Mouse (Mus musculus) kidney, adult 2 months (tissue): Measurements from ENCODE around the gene Tmem176a. TPM values are rescaled to one million over a fixed set of nuclear protein-coding genes. Genes with fewer than 3 reads are reported as not detected.
"Not testable (repeated sequence)": the region's sequence is repeated elsewhere in the genome, so short reads cannot be mapped to it uniquely, and the experiment has no call there.

ENCODE experiments used
- DNase-seq: peaks from one replicate; pipeline ENCODE4 v3.0.0; 2021
- H3K27ac ChIP-seq: fragments of 200-500 bp; 2 replicates; pipeline ENCODE4 v1.5.1; 2012; ENCODE audit warnings: low read depth, low read length, control low read depth, inconsistent platforms; ENCODE audit not compliant: insufficient read depth
- H3K27me3 ChIP-seq: fragments of 200-500 bp; replicated peaks from 2 replicates; pipeline ENCODE4 v1.6.1; 2012; ENCODE audit warnings: mild to moderate bottlenecking, moderate library complexity, low read length, inconsistent platforms; ENCODE audit not compliant: control insufficient read depth, insufficient read depth
- H3K36me3 ChIP-seq: fragments of 200-500 bp; 2 replicates; pipeline ENCODE4 v1.6.1; 2012; ENCODE audit warnings: mild to moderate bottlenecking, moderate library complexity, low read length, inconsistent platforms; ENCODE audit not compliant: control insufficient read depth, insufficient read depth
- H3K4me1 ChIP-seq: fragments of 200-500 bp; 2 replicates; pipeline ENCODE4 v1.6.1; 2011; ENCODE audit warnings: low read length; ENCODE audit not compliant: control insufficient read depth, insufficient read depth
- H3K4me3 ChIP-seq: fragments of 200-500 bp; 2 replicates; pipeline ENCODE4 v1.5.1; 2011; ENCODE audit warnings: mild to moderate bottlenecking, low read depth, low read length, control low read depth; ENCODE audit not compliant: insufficient read depth
- CTCF ChIP-seq: fragments of 200-500 bp; conservative IDR thresholded peaks from 2 replicates; pipeline ENCODE4 v1.5.1; 2011; ENCODE audit warnings: low read depth, mild to moderate bottlenecking, control low read depth, low read length, moderate library complexity, mixed read lengths; ENCODE audit not compliant: insufficient read depth, insufficient read length
- POLR2A ChIP-seq: fragments of 200-500 bp; IDR thresholded peaks from one replicate; pipeline ENCODE4 v1.6.1; 2011; ENCODE audit warnings: low read depth, low read length, control low read depth
- WGBS: fragments of 180-500 bp; shearing (Covaris S2); methylation state at CpG from one replicate; pipeline ENCODE4 v1.1.7; 2018; 5-methylcytosine and 5-hydroxymethylcytosine counted together
- polyA plus RNA-seq: library from polyadenylated mRNA; depleted of rRNA; stranded (reverse); fragments of >200 nt; gene quantifications from 2 replicates; pipeline ENCODE4 v1.2.3, GENCODE M21; 2012

The Tmem176a gene
- polyA plus RNA-seq, 1 experiment = 544 TPM

- Histone ChIP-seq H3K27ac (peak overlapping the region; percentile 73), H3K27me3 (no peaks in the 10 kb centered on the region), H3K4me3 (no peak overlapping the region), H3K36me3 (no peaks in the 10 kb centered on the region), H3K4me1 (peaks cover 40% of the 10 kb centered on the region)
- TF ChIP-seq CTCF = no peak
- no peak for TF ChIP-seq POLR2A
- WGBS = 54% methylated on average over 12 of the region's 12 CpGs
- peak; percentile 62 for DNase-seq
Measured at GRCm38 (mm10) chr6:48861616-48862280, 21.0 kb downstream of the Tmem176a start.

GRCm38 (mm10) chr6:48862816-48863215 lies 22.1 kb downstream of the Tmem176a start:
- Histone ChIP-seq H3K36me3 (no peaks in the 10 kb centered on the region), H3K27ac (peak overlapping the region; percentile 59), H3K27me3 (no peaks in the 10 kb centered on the region), H3K4me3 (no peak overlapping the region), H3K4me1 (peaks cover 45% of the 10 kb centered on the region)
- WGBS = 62% methylated on average over 4 of the region's 4 CpGs
- TF ChIP-seq POLR2A (no peak), CTCF (no peak)
- no peak for DNase-seq

GRCm38 (mm10) chr6:48863488-48863887 lies 22.8 kb downstream of the Tmem176a start:
- TF ChIP-seq POLR2A = no peak
- no peaks in the 10 kb centered on the region for H3K27me3 ChIP-seq
- no peak overlapping the region for H3K4me3 ChIP-seq
- no peaks in the 10 kb centered on the region for H3K36me3 ChIP-seq
- H3K4me1 ChIP-seq = peaks cover 45% of the 10 kb centered on the region
- peak overlapping the region; percentile 62 for H3K27ac ChIP-seq
- DNase-seq = peak; percentile 84
- WGBS = 49% methylated on average over 7 of the region's 7 CpGs

- H3K4me3 ChIP-seq = no peak overlapping the region
- peak overlapping the region; percentile 95 for H3K27ac ChIP-seq
- DNase-seq = no peak
- H3K36me3 ChIP-seq = no peaks in the 10 kb centered on the region
- TF ChIP-seq CTCF (no peak), POLR2A (no peak)
- H3K27me3 ChIP-seq = no peaks in the 10 kb centered on the region
- peaks cover 45% of the 10 kb centered on the region for H3K4me1 ChIP-seq
- 52% methylated on average over 3 of the region's 3 CpGs for WGBS
Measured at GRCm38 (mm10) chr6:48864181-48864580, 23.5 kb downstream of the Tmem176a start.

- no peaks in the 10 kb centered on the region for H3K36me3 ChIP-seq
- H3K4me3 ChIP-seq = no peak overlapping the region
- H3K27ac ChIP-seq = peak overlapping the region; percentile 95
- WGBS = 31% methylated on average over 3 of the region's 3 CpGs
- no peaks in the 10 kb centered on the region for H3K27me3 ChIP-seq
- peak; percentile 83 for DNase-seq
- peaks cover 46% of the 10 kb centered on the region for H3K4me1 ChIP-seq
- TF ChIP-seq CTCF = no peak
- no peak for TF ChIP-seq POLR2A
Measured at GRCm38 (mm10) chr6:48864723-48865122, 24.0 kb downstream of the Tmem176a start.

- Histone ChIP-seq H3K27me3 (no peaks in the 10 kb centered on the region), H3K4me3 (no peak overlapping the region), H3K36me3 (no peaks in the 10 kb centered on the region), H3K4me1 (peaks cover 49% of the 10 kb centered on the region), H3K27ac (peak overlapping the region; percentile 95)
- WGBS = 53% methylated on average over 1 of the region's 1 CpGs
- peak; percentile 67 for DNase-seq
- TF ChIP-seq CTCF (no peak), POLR2A (no peak)
Measured at GRCm38 (mm10) chr6:48865152-48865745, 24.5 kb downstream of the Tmem176a start.

- DNase-seq = peak; percentile 88
- H3K27me3 ChIP-seq, H3K36me3 ChIP-seq, H3K4me3 ChIP-seq: not testable (repeated sequence)
- Histone ChIP-seq H3K4me1 (peaks cover 51% of the 10 kb centered on the region), H3K27ac (peak overlapping the region; percentile 95)
- 32% methylated on average over 1 of the region's 1 CpGs for WGBS
Measured at GRCm38 (mm10) chr6:48866355-48866950, 25.7 kb downstream of the Tmem176a start.
